Mouse (Mus musculus) hindbrain, embryonic 14.5 days (tissue): ENCODE data around the gene Msl1. TPM values are rescaled to one million over a fixed set of nuclear protein-coding genes. Genes with fewer than 3 reads are reported as not detected.
"Not testable (repeated sequence)": the region's sequence is repeated elsewhere in the genome, so short reads cannot be mapped to it uniquely, and the experiment has no call there.

Source experiments
- ATAC-seq: fragments of 200-750 bp; cut with Nextera tagmentation; 2 replicates; pipeline ENCODE4 v1.8.0; 2017; ENCODE audit warnings: moderate number of reproducible peaks, mild to moderate bottlenecking, moderate TSS enrichment, moderate library complexity; ENCODE audit not compliant: low FRiP score
- DNase-seq: peaks from one replicate; pipeline ENCODE4 v3.0.0-alpha.2; 2015; ENCODE audit warnings: low spot score
- H3K27ac ChIP-seq: fragments of 300-500 bp; sonication (generic); 2 replicates; pipeline ENCODE4 v1.5.1; 2014; ENCODE audit warnings: mild to moderate bottlenecking, moderate library complexity
- H3K27me3 ChIP-seq: fragments of 300-500 bp; sonication (generic); 2 replicates; pipeline ENCODE4 v1.6.1; 2014; ENCODE audit warnings: mild to moderate bottlenecking, low read length, mixed read lengths; ENCODE audit not compliant: control insufficient read depth, insufficient read depth
- H3K36me3 ChIP-seq: fragments of 300-500 bp; sonication (generic); replicated peaks from 2 replicates; pipeline ENCODE4 v1.6.1; 2014; ENCODE audit not compliant: control insufficient read depth, insufficient read depth
- H3K4me1 ChIP-seq: fragments of 300-500 bp; sonication (generic); replicated peaks from 2 replicates; pipeline ENCODE4 v1.6.1; 2014; ENCODE audit warnings: antibody characterized with exemption, low read length, mixed read lengths; ENCODE audit not compliant: control insufficient read depth, insufficient read depth
- H3K4me2 ChIP-seq: fragments of 300-500 bp; sonication (generic); replicated peaks from 2 replicates; pipeline ENCODE4 v1.6.1; 2014; ENCODE audit warnings: mild to moderate bottlenecking, moderate library complexity
- H3K4me3 ChIP-seq: fragments of 300-500 bp; sonication (generic); replicated peaks from 2 replicates; pipeline ENCODE4 v1.5.1; 2014; ENCODE audit warnings: mild to moderate bottlenecking, low read length
- H3K9ac ChIP-seq: fragments of 300-500 bp; sonication (generic); 2 replicates; pipeline ENCODE4 v1.6.1; 2014
- H3K9me3 ChIP-seq: fragments of 300-500 bp; sonication (generic); 2 replicates; pipeline ENCODE4 v1.6.1; 2016; ENCODE audit warnings: low read length; ENCODE audit not compliant: control insufficient read depth
- WGBS: fragments of 180-500 bp; shearing (Covaris S2); extraction: QIAGEN DNeasy Blood & Tissue Kit; methylation state at CpG from one replicate; pipeline ENCODE4 v1.1.7; 2014; 5-methylcytosine and 5-hydroxymethylcytosine counted together
- polyA plus RNA-seq: library from polyadenylated mRNA; unstranded; fragments of >200 nt; fragmentation: Nextera tagmentation; extraction: Ambion mirVana; gene quantifications from 2 replicates; pipeline ENCODE4 v1.2.1, GENCODE M21; 2014

The Msl1 gene
- polyA plus RNA-seq, 1 experiment from 2014 or later, result 23.6 TPM

GRCm38 (mm10) chr11:98804605-98805004 lies 9.3 kb downstream of the Msl1 start, which contains the start of gene Casc3:
TSS of gene Casc3 (plus strand) at chr11:98804905.
- Histone ChIP-seq H3K36me3 (peaks cover 91% of the 10 kb centered on the region), H3K27me3 (no peaks in the 10 kb centered on the region), H3K9ac (no peak within 1 kb of the TSS), H3K4me3 (no peak within 1 kb of the TSS), H3K27ac (no peak within 1 kb of the TSS), H3K4me2 (no peak within 1 kb of the TSS), H3K9me3 (no peaks in the 10 kb centered on the region), H3K4me1 (peaks cover 8% of the 10 kb centered on the region; the same call in 1 of the 2 replicates)
- no peak for ATAC-seq
- DNase-seq, result no peak
- WGBS, result 93% methylated on average over 5 of the region's 5 CpGs

DNA sequence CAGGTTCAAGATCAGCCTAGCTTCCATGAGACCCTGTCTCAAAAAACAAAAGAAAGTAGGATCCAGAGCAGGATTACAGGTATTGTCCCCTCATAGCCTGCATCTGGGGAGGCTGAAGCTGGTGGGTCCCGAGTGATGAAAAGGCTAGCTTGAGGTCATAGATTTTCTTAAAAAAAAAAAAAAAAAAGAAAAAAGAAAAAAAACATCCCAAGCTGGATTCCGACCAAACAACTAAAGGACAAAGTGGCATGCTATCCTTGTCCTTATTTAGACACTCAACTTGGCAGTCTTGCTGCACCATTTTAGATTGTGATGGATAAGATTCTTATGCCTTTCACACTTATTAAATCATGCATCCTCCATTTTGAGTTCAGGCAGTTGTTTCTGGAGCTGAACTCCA lies 13.1 kb downstream of the Msl1 start:
- peaks cover 80% of the 10 kb centered on the region for H3K36me3 ChIP-seq
- peak overlapping the region; percentile 95 for H3K27ac ChIP-seq
- H3K9ac ChIP-seq, result peak overlapping the region; percentile 59; the same call in 1 of the 2 replicates
- H3K4me3 ChIP-seq, result no peak overlapping the region
- H3K9me3 ChIP-seq, result no peaks in the 10 kb centered on the region
- peaks cover 25% of the 10 kb centered on the region for H3K4me1 ChIP-seq
- ATAC-seq, result no peak
- DNase-seq, result no peak
- peak overlapping the region; percentile 54 for H3K4me2 ChIP-seq
- H3K27me3 ChIP-seq, result no peaks in the 10 kb centered on the region
- WGBS, result 75% methylated on average over 2 of the region's 2 CpGs

- ATAC-seq, result peak; percentile 98
- peaks cover 78% of the 10 kb centered on the region for H3K36me3 ChIP-seq
Measured at GRCm38 (mm10) chr11:98809457-98810290, 14.4 kb downstream of the Msl1 start.

DNA sequence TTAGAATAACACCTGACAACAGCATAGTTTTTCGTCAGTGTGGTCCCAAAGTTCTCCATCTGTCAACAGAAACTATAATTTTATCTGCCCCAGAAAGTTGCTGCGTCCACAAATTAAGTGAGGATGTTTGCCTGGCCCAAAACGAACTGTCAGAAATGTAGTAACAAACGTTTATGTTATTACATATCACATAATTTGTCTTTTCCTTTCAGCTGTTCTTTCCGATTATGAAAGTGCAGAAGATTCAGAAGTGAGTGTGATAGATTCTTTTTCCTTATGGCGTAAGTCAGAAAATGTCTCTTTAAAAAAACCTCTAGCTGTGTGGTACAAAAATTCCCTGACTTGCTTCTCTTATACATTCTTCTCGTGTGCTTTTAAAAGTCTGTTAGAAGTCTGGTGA lies 15.4 kb downstream of the Msl1 start:
- H3K9ac ChIP-seq, result peak overlapping the region; percentile 82
- H3K36me3 ChIP-seq, result peaks cover 75% of the 10 kb centered on the region
- 83% methylated on average over 7 of the region's 7 CpGs for WGBS
- DNase-seq, result no peak
- H3K9me3 ChIP-seq, result no peaks in the 10 kb centered on the region
- H3K4me1 ChIP-seq, result peaks cover 25% of the 10 kb centered on the region
- H3K27ac ChIP-seq, result peak overlapping the region; percentile 95
- ATAC-seq, result no peak
- H3K27me3 ChIP-seq, result no peaks in the 10 kb centered on the region
- peak overlapping the region; percentile 89 for H3K4me2 ChIP-seq
- H3K4me3 ChIP-seq, result peak overlapping the region; percentile 78

More at GRCm38 (mm10) chr11:98809457-98810290, 14.4 kb downstream of the Msl1 start:
- Histone ChIP-seq H3K27me3 (no peaks in the 10 kb centered on the region), H3K9me3 (no peaks in the 10 kb centered on the region), H3K27ac (peak overlapping the region; percentile 95), H3K9ac (peak overlapping the region; percentile 82), H3K4me3 (peak overlapping the region; percentile 78), H3K4me1 (peaks cover 25% of the 10 kb centered on the region), H3K4me2 (peak overlapping the region; percentile 89)
- DNase-seq, result peak; percentile 99
- under 1% methylated on average over 71 of the region's 84 CpGs for WGBS

- H3K9ac ChIP-seq, result no peak overlapping the region
- 90% methylated on average over 1 of the region's 1 CpGs for WGBS
- H3K4me1 ChIP-seq, result peaks cover 3% of the 10 kb centered on the region; the same call in 1 of the 2 replicates
- no peaks in the 10 kb centered on the region for H3K27me3 ChIP-seq
- H3K4me2 ChIP-seq, result no peak overlapping the region
- ATAC-seq (no peak), DNase-seq (no peak)
- no peak overlapping the region for H3K4me3 ChIP-seq
- no peak overlapping the region for H3K27ac ChIP-seq
- H3K36me3 ChIP-seq, result peaks cover 91% of the 10 kb centered on the region
- H3K9me3 ChIP-seq, result no peaks in the 10 kb centered on the region
Measured at GRCm38 (mm10) chr11:98816706-98817239, 21.5 kb downstream of the Msl1 start.

DNA sequence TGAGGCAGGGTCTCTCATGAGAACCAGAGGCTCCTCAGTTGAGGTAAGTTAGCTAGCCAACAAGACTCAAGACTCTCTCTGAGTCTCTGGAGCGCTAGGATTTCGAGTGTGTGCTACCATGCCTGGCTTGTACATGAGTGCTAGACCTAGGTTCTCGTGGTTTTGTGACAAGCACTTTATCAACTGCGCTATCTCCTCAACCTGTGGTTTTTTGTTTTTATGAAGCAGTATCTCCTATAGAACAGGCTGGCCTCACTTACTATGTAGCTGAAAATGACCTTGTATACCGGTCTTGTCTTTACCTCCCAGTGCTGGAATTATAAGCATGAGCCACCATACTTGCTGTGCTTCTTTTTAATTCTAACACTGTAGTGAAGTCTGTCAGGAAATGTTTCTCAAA lies 25.7 kb downstream of the Msl1 start:
- WGBS, result 93% methylated on average over 5 of the region's 5 CpGs
- Histone ChIP-seq H3K27me3 (no peaks in the 10 kb centered on the region), H3K36me3 (peaks cover 97% of the 10 kb centered on the region), H3K4me3 (no peak overlapping the region), H3K27ac (no peak overlapping the region), H3K4me2 (no peak overlapping the region), H3K9me3 (no peaks in the 10 kb centered on the region), H3K9ac (no peak overlapping the region), H3K4me1 (no peaks in the 10 kb centered on the region)
- DNase-seq (no peak), ATAC-seq (no peak)

GRCm38 (mm10) chr11:98826071-98826470 lies 30.8 kb downstream of the Msl1 start:
- 96% methylated on average over 2 of the region's 2 CpGs for WGBS
- H3K27me3 ChIP-seq, H3K4me2 ChIP-seq, H3K4me3 ChIP-seq, DNase-seq, H3K9me3 ChIP-seq, H3K27ac ChIP-seq, H3K9ac ChIP-seq, H3K4me1 ChIP-seq, ATAC-seq: not testable (repeated sequence)
- peaks cover 97% of the 10 kb centered on the region for H3K36me3 ChIP-seq

DNA sequence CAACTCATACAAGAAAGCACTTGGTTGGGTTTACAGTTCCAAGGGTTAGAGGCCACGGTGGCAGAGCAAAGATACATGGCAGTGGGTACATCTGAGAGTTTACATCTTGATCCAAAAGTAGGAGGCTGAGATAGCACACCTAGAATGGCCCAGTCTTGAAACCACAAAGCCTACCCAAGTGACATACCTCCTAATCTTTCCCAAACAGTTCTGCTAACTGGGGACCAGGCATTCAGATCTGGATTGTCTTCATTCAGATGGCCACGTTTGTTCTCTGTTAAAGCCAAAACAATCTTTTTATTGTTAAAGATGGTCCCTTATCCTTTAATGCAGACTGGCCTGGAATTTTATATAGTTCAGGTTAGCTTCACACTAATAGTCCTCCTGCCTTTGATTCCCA lies 32.6 kb downstream of the Msl1 start:
- Histone ChIP-seq H3K27me3 (no peaks in the 10 kb centered on the region), H3K9ac (no peak overlapping the region), H3K27ac (no peak overlapping the region), H3K4me3 (no peak overlapping the region), H3K4me1 (no peaks in the 10 kb centered on the region), H3K36me3 (peaks cover 97% of the 10 kb centered on the region), H3K9me3 (no peaks in the 10 kb centered on the region), H3K4me2 (no peak overlapping the region)
- no peak for ATAC-seq
- no peak for DNase-seq
- WGBS, result 91% methylated on average over 2 of the region's 2 CpGs

GRCm38 (mm10) chr11:98829091-98829775 lies 33.9 kb downstream of the Msl1 start:
- peaks cover 97% of the 10 kb centered on the region for H3K36me3 ChIP-seq
- H3K9me3 ChIP-seq, result no peaks in the 10 kb centered on the region
- DNase-seq (no peak), ATAC-seq (no peak)
- no peak overlapping the region for H3K4me3 ChIP-seq
- H3K27ac ChIP-seq, result no peak overlapping the region
- no peaks in the 10 kb centered on the region for H3K4me1 ChIP-seq
- no peak overlapping the region for H3K9ac ChIP-seq
- 76% methylated on average over 12 of the region's 12 CpGs for WGBS
- no peaks in the 10 kb centered on the region for H3K27me3 ChIP-seq
- no peak overlapping the region for H3K4me2 ChIP-seq
